Mouse (Mus musculus): Measurements from ENCODE around the gene Slc9a3r2.

- TF ChIP-seq GATA1 (IDR thresholded peaks at IDR 0.05; ENCODE audit: low read length) = no peak
- TF ChIP-seq TAL1 (IDR thresholded peaks at IDR 0.05; ENCODE audit: low read length) = no peak
Observed at GRCm38 (mm10) chr17:24649581-24650069, 502 bp downstream of the Slc9a3r2 start.
